Comparison of ENCODE assay signal across 27 mouse cellular contexts in the genomic region with DNA sequence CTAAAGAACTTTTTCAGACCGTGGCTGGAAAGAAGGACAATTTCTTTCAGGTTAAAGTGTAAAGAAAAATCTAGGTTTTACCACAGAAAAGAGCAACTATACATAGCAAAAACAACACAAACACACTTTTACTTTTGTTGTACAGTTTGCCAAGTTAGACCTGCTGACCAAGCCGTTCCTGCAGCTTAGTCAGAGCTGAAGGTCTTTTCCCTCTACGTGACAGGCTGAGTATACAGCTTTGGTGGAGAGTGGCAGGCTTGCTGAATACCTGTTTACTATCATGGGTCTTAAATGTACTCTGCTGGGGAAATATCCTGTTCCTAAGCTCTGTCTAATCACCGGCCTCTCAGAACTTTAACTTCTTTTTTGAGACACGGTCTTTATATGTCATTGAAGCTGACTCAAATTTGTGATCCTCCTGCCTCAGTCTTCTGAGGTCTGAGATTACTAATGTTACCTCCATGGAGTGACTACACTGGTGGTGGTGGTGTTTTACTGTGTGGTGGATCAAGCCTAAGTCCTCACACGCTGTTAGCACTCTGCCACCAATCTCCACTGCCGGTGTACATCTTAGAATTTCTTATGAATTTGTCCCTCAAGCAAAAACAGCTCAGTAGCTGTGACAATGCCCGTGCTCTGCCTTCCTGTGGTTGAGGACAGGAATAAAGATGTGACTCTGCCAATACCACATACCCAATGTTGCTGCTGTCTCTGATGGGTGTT. TPM values are rescaled to one million over a fixed set of nuclear protein-coding genes. Genes with fewer than 3 reads are reported as not detected.
DNase-seq lines count a peak whose midpoint lies in the region; TF ChIP-seq lines count a peak whose summit lies in the region.
"Had no signal": no experiment of that assay in that cellular context is flagged by ENCODE, and none has a peak within 500 bp of the region (broad histone marks: within the 10 kb centered on the region; RNA-seq: fewer than 3 reads in every experiment).

No protein-coding gene starts in this region.

- no peak for TF ChIP-seq CTCF in layer of hippocampus, adult 2 months (conservative IDR thresholded peaks at IDR 0.05)

- no peak overlapping the region for H3K4me3 ChIP-seq in layer of hippocampus, adult 2 months
- H3K4me3 ChIP-seq: embryonic facial prominence, embryonic 12.5 days; forebrain, embryonic 15.5 days; heart, embryonic 10.5 days; heart, embryonic 15.5 days; hindbrain, embryonic 12.5 days; limb, embryonic 12.5 days; liver, embryonic 15.5 days; megakaryocyte, embryonic 14.5 days had no signal

- DNase-seq in adrenal gland, adult 2 months, result peak; percentile 41
- DNase-seq in adrenal gland, postnatal 10 days, result no peak
- DNase-seq in layer of hippocampus, adult 2 months (ENCODE audit: low spot score in 2 of 2), result no peak
- no peak for DNase-seq in layer of hippocampus, adult 18-20 months (ENCODE audit: low spot score in 2 of 2)
- DNase-seq in brain, adult 2 months (ENCODE audit: low read depth, low spot score), result peak; percentile 28
- DNase-seq in cerebellum, postnatal 36 days, result no peak
- DNase-seq in kidney, postnatal 25 days, result no peak
- DNase-seq: cerebellum, adult 11 months; cerebellum, adult 9-10 months; embryo, embryonic 11 days; gastrocnemius, postnatal 10 days; heart, postnatal 36 days; kidney, adult 11 months; kidney, postnatal 36 days; lung, embryonic 14.5 days; lung, postnatal 36 days; midbrain, embryonic 14.5 days; spleen, adult 18-20 months; thymus, postnatal 14 days had no signal

- H3K27ac ChIP-seq in layer of hippocampus, adult 2 months, result peak overlapping the region; percentile 43; the same call in 1 of the 2 replicates
- H3K27ac ChIP-seq: embryonic facial prominence, embryonic 12.5 days; forebrain, embryonic 15.5 days; heart, embryonic 10.5 days; heart, embryonic 15.5 days; hindbrain, embryonic 12.5 days; limb, embryonic 12.5 days; liver, embryonic 15.5 days had no signal

RNA-seq across cellular contexts. Expression of a gene that starts 31.6 kb away (rescaled TPM):
- 10 to 100 TPM; 23.2 to 45.6 TPM for total RNA-seq in adrenal gland, adult 2 months (2021)
- polyA plus RNA-seq in adrenal gland, adult 2 months (2012; rRNA removed), result 13.2 and 19.9 TPM in 2 replicates
- total RNA-seq in adrenal gland, postnatal 10 days (2021), result 10 to 100 TPM; 24.2 to 30.1 TPM
- 10 to 100 TPM; 39.8 to 42.2 TPM for total RNA-seq in layer of hippocampus, adult 2 months (2021)
- 10 to 100 TPM; 45.4 to 45.5 TPM for total RNA-seq in layer of hippocampus, adult 18-20 months (2021)

Comparison
In these comparisons a context has a peak if more than half of its experiments do, and no peak if none do; other contexts are left out.
1. DNase-seq: peak in adrenal gland, adult 2 months (single experiment) and brain, adult 2 months (single experiment); none in adrenal gland, postnatal 10 days (single experiment), layer of hippocampus, adult 2 months (0 of 2), layer of hippocampus, adult 18-20 months (0 of 2), cerebellum, postnatal 36 days (0 of 2) and kidney, postnatal 25 days (0 of 2).